Mouse (Mus musculus): ENCODE data around the gene Spg7. TPM values are rescaled to one million over a fixed set of nuclear protein-coding genes. Genes with fewer than 3 reads are reported as not detected.

Spg7 gene
- polyA plus RNA-seq, 1 experiment: 126 TPM

DNA sequence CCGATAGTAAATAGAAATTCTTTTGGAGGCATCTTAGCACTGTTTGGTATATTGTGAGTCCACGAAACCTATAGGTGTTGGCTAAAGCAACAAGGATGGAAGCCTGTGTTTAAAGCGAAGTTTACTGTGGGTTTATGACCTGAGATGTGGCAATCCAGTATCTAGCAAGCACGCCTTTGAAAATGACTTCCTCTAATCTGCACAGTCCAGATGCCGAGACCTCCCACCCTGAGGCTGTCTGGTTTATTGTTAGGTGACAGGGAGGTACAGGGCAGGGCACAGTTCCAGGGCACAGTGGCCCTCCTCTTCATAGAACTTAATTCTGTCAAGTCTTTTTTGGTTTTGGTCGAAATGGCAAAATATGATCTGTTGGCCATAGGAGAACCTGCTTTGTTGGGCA lies 14.5 kb downstream of the Spg7 start:
- 93% methylated on average over 6 of the region's 6 CpGs for WGBS
- no peak for TF ChIP-seq CTCF (IDR thresholded peaks at IDR 0.05; ENCODE audit: borderline replicate concordance, control insufficient read depth, extremely low read depth, insufficient read depth, low read length, poor library complexity)
- TF ChIP-seq POLR2A (IDR thresholded peaks at IDR 0.05; ENCODE audit: control insufficient read depth, extremely low read depth, insufficient read depth, low read length, poor library complexity): no peak
- Histone ChIP-seq H3K27ac (ENCODE audit: control insufficient read depth, insufficient read depth, low read length) (no peak overlapping the region), H3K4me1 (replicated peaks; ENCODE audit: control insufficient read depth, insufficient read depth, low read length) (no peaks in the 10 kb centered on the region), H3K4me3 (ENCODE audit: control insufficient read depth, insufficient read depth, low read length) (no peak overlapping the region), H3K27me3 (ENCODE audit: control insufficient read depth, insufficient read depth, low read length) (no peaks in the 10 kb centered on the region), H3K36me3 (ENCODE audit: control insufficient read depth, insufficient read depth, low read length) (peaks cover 49% of the 10 kb centered on the region)
- no peak for DNase-seq

DNA sequence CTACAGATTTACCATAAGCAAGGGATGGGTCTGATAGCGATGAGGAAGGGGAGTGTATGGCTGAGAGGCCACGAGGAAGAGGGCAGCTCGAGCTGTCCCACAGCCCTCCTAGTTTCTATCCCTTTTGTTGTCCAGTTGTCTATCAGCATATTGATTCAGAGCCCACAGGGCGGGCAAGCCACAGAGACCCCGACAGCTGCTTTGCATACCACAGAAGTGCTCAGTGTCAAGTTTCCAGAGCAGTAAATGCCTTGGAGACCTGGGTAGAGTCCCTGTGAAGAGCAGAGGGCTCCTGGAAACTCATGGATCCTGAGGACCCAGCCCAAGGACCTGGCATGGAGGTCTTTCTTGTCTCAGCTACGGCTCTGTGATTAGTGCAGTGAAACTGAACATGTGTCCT lies 20.3 kb downstream of the Spg7 start:
- no peaks in the 10 kb centered on the region for H3K27me3 ChIP-seq (ENCODE audit: control insufficient read depth, insufficient read depth, low read length)
- H3K4me3 ChIP-seq (ENCODE audit: control insufficient read depth, insufficient read depth, low read length): no peak overlapping the region
- TF ChIP-seq CTCF (IDR thresholded peaks at IDR 0.05; ENCODE audit: borderline replicate concordance, control insufficient read depth, extremely low read depth, insufficient read depth, low read length, poor library complexity) (no peak), POLR2A (IDR thresholded peaks at IDR 0.05; ENCODE audit: control insufficient read depth, extremely low read depth, insufficient read depth, low read length, poor library complexity) (no peak)
- H3K36me3 ChIP-seq (ENCODE audit: control insufficient read depth, insufficient read depth, low read length): peaks cover 49% of the 10 kb centered on the region
- H3K27ac ChIP-seq (ENCODE audit: control insufficient read depth, insufficient read depth, low read length): no peak overlapping the region
- no peaks in the 10 kb centered on the region for H3K4me1 ChIP-seq (replicated peaks; ENCODE audit: control insufficient read depth, insufficient read depth, low read length)
- DNase-seq: no peak
- WGBS: 93% methylated on average over 6 of the region's 6 CpGs

DNA sequence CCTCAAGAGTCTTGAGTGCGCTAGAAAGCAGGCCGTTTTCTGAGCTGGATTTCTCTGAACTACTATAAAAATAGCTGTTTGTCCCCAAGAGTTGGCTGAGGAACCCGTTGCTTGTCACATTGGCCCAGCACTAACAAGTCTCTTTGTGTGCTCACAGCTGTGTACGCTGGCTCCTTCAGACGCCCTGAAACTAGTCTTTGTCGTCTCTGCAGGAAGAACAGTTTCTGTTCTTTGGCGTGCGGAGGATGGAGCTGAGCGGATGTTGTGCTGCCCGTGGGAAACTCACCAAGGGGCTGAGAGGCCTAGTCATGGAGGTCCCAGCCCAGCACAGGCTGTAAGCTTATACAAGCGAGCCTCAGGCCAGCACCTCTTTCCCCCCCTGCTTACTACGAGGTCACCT lies 20.9 kb downstream of the Spg7 start:
- WGBS: 97% methylated on average over 12 of the region's 12 CpGs
- Histone ChIP-seq H3K4me3 (ENCODE audit: control insufficient read depth, insufficient read depth, low read length) (no peak overlapping the region), H3K36me3 (ENCODE audit: control insufficient read depth, insufficient read depth, low read length) (peaks cover 53% of the 10 kb centered on the region), H3K27ac (ENCODE audit: control insufficient read depth, insufficient read depth, low read length) (no peak overlapping the region), H3K4me1 (replicated peaks; ENCODE audit: control insufficient read depth, insufficient read depth, low read length) (no peaks in the 10 kb centered on the region), H3K27me3 (ENCODE audit: control insufficient read depth, insufficient read depth, low read length) (no peaks in the 10 kb centered on the region)
- TF ChIP-seq CTCF (IDR thresholded peaks at IDR 0.05; ENCODE audit: borderline replicate concordance, control insufficient read depth, extremely low read depth, insufficient read depth, low read length, poor library complexity) (no peak), POLR2A (IDR thresholded peaks at IDR 0.05; ENCODE audit: control insufficient read depth, extremely low read depth, insufficient read depth, low read length, poor library complexity) (no peak)
- DNase-seq: no peak

DNA sequence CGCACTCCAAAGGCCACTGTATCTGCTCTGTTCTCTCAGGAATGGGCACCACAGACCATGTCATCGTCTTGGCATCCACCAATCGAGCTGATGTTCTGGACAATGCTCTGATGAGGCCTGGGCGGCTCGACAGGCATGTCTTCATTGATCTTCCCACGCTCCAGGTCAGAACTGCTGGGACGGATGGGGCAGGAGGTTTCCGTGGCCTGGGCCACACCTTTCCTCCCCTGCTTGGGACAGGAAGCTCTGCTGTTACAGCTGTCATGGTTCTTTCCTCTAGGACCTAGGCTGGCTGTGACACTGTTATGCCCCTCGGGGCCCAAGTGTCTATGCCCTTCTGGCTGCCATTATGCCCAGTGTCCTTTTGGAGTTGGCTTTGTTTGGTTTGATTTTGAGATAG lies 24.5 kb downstream of the Spg7 start:
- peaks cover 57% of the 10 kb centered on the region for H3K36me3 ChIP-seq (ENCODE audit: control insufficient read depth, insufficient read depth, low read length)
- no peak overlapping the region for H3K4me3 ChIP-seq (ENCODE audit: control insufficient read depth, insufficient read depth, low read length)
- no peak for DNase-seq
- TF ChIP-seq CTCF (IDR thresholded peaks at IDR 0.05; ENCODE audit: borderline replicate concordance, control insufficient read depth, extremely low read depth, insufficient read depth, low read length, poor library complexity) (no peak), POLR2A (IDR thresholded peaks at IDR 0.05; ENCODE audit: control insufficient read depth, extremely low read depth, insufficient read depth, low read length, poor library complexity) (no peak)
- no peaks in the 10 kb centered on the region for H3K27me3 ChIP-seq (ENCODE audit: control insufficient read depth, insufficient read depth, low read length)
- no peak overlapping the region for H3K27ac ChIP-seq (ENCODE audit: control insufficient read depth, insufficient read depth, low read length)
- no peaks in the 10 kb centered on the region for H3K4me1 ChIP-seq (replicated peaks; ENCODE audit: control insufficient read depth, insufficient read depth, low read length)
- 96% methylated on average over 9 of the region's 9 CpGs for WGBS

DNA sequence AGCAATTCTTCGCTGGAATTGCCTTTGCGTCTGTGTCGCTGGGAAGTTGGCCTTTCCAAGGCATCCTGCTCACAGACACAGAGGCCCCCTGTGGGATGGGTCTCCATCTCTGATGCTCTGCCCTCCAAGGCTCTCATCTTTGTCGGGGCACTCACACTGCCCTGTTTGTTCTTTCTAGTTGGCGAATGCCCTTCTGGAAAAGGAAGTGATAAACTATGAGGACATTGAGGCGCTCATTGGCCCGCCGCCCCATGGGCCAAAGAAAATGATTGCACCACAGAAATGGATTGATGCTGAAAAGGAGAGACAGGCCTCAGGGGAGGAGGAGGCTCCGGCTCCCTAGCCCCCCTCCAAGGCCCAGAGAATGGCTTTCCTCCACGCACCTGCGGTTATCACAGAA lies 34.5 kb downstream of the Spg7 start:
- Histone ChIP-seq H3K36me3 (ENCODE audit: control insufficient read depth, insufficient read depth, low read length) (peaks cover 19% of the 10 kb centered on the region), H3K27ac (ENCODE audit: control insufficient read depth, insufficient read depth, low read length) (no peak overlapping the region), H3K4me1 (replicated peaks; ENCODE audit: control insufficient read depth, insufficient read depth, low read length) (no peaks in the 10 kb centered on the region), H3K27me3 (ENCODE audit: control insufficient read depth, insufficient read depth, low read length) (no peaks in the 10 kb centered on the region), H3K4me3 (ENCODE audit: control insufficient read depth, insufficient read depth, low read length) (no peak overlapping the region)
- 96% methylated on average over 11 of the region's 11 CpGs for WGBS
- no peak for DNase-seq
- no peak for TF ChIP-seq CTCF (IDR thresholded peaks at IDR 0.05; ENCODE audit: borderline replicate concordance, control insufficient read depth, extremely low read depth, insufficient read depth, low read length, poor library complexity)
- TF ChIP-seq POLR2A (IDR thresholded peaks at IDR 0.05; ENCODE audit: control insufficient read depth, extremely low read depth, insufficient read depth, low read length, poor library complexity): no peak

DNA sequence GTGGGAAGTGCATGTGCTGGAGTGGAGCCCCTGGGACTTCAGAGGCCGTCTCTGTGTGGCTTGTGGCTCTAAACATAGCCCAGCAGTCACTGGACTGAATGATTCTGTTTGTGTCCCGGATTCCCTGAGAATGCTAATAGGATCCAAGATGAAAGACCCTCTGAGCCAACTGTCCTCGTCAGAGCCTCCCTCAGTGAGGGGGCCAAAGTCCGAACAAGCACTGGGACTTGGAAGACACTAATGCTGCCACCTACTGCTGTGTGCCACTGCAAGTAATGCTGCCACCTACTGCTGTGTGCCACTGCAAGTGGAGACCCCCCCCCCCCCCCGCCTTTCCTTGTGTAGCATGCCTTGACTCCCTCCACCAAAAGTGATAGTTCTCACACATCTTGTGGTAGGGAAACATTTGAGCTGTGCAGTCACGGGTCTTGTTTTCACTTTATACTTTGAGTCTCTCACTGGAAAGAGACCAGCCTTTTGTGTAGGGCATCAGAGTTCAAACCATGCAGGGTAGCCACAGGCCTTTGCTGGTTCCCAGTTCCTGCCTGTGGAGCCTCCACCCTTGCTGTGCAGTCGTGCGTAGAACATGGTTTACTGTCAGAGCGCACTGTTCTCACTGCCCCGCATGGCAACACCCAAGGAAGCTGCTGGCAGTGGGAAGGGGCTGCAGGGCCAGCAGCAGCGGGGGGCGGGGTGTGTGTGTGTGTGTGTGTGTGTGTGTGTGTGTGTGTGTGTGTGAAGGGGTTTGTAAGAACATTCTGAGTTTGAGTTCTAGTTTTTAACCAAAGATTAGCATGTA lies 35.2 kb downstream of the Spg7 start:
- 92% methylated on average over 12 of the region's 12 CpGs for WGBS
- DNase-seq: peak; percentile 59

More for the DNA sequence above, 35.2 kb downstream of the Spg7 start:
- Histone ChIP-seq H3K27me3 (ENCODE audit: control insufficient read depth, insufficient read depth, low read length) (no peaks in the 10 kb centered on the region), H3K36me3 (ENCODE audit: control insufficient read depth, insufficient read depth, low read length) (peaks cover 19% of the 10 kb centered on the region), H3K27ac (ENCODE audit: control insufficient read depth, insufficient read depth, low read length) (no peak overlapping the region), H3K4me3 (ENCODE audit: control insufficient read depth, insufficient read depth, low read length) (no peak overlapping the region), H3K4me1 (replicated peaks; ENCODE audit: control insufficient read depth, insufficient read depth, low read length) (peaks cover 2% of the 10 kb centered on the region)
- TF ChIP-seq POLR2A (IDR thresholded peaks at IDR 0.05; ENCODE audit: control insufficient read depth, extremely low read depth, insufficient read depth, low read length, poor library complexity): no peak
- no peak for TF ChIP-seq CTCF (IDR thresholded peaks at IDR 0.05; ENCODE audit: borderline replicate concordance, control insufficient read depth, extremely low read depth, insufficient read depth, low read length, poor library complexity)
